Mouse (Mus musculus) forebrain, embryonic 14.5 days (tissue): Measurements from ENCODE around the gene Cd34. TPM values are rescaled to one million over a fixed set of nuclear protein-coding genes. Genes with fewer than 3 reads are reported as not detected.

Source experiments
- ATAC-seq: fragments of 200-750 bp; cut with Nextera tagmentation; 2 replicates; pipeline ENCODE4 v1.8.0; 2017; ENCODE audit warnings: mild to moderate bottlenecking, moderate library complexity
- DNase-seq: peaks from one replicate; pipeline ENCODE4 v3.0.0-alpha.2; 2015; ENCODE audit warnings: low spot score
- H3K27ac ChIP-seq: fragments of 300-500 bp; sonication (generic); 2 replicates; pipeline ENCODE4 v1.5.1; 2014; ENCODE audit warnings: low read depth, mild to moderate bottlenecking, control low read depth, low read length, moderate library complexity
- H3K27me3 ChIP-seq: fragments of 300-500 bp; sonication (generic); replicated peaks from 2 replicates; pipeline ENCODE4 v1.6.1; 2014; ENCODE audit warnings: low read length, control low read depth, mixed read lengths; ENCODE audit not compliant: control insufficient read depth, insufficient read depth
- H3K36me3 ChIP-seq: fragments of 300-500 bp; sonication (generic); 2 replicates; pipeline ENCODE4 v1.6.1; 2014; ENCODE audit warnings: low read length, control low read depth; ENCODE audit not compliant: control insufficient read depth, insufficient read depth
- H3K4me1 ChIP-seq: fragments of 300-500 bp; sonication (generic); 2 replicates; pipeline ENCODE4 v1.6.1; 2014; ENCODE audit warnings: antibody characterized with exemption, low read length, control low read depth; ENCODE audit not compliant: control insufficient read depth, insufficient read depth
- H3K4me2 ChIP-seq: fragments of 300-500 bp; sonication (generic); 2 replicates; pipeline ENCODE4 v1.6.1; 2014; ENCODE audit warnings: mild to moderate bottlenecking, control low read depth, low read length
- H3K4me3 ChIP-seq: fragments of 300-500 bp; sonication (generic); 2 replicates; pipeline ENCODE4 v1.5.1; 2014; ENCODE audit warnings: low read depth, low read length, control low read depth
- H3K9ac ChIP-seq: fragments of 300-500 bp; sonication (generic); 2 replicates; pipeline ENCODE4 v1.6.1; 2014; ENCODE audit warnings: mild to moderate bottlenecking, low read length, control low read depth, moderate library complexity
- H3K9me3 ChIP-seq: fragments of 300-500 bp; sonication (generic); replicated peaks from 2 replicates; pipeline ENCODE4 v1.6.1; 2016; ENCODE audit warnings: low read length, control low read depth, mixed read lengths; ENCODE audit not compliant: control insufficient read depth
- WGBS: fragments of 180-500 bp; shearing (Covaris S2); extraction: QIAGEN DNeasy Blood & Tissue Kit; methylation state at CpG from one replicate; pipeline ENCODE4 v1.1.7; 2014; 5-methylcytosine and 5-hydroxymethylcytosine counted together
- polyA plus RNA-seq: library from polyadenylated mRNA; unstranded; fragments of >200 nt; fragmentation: Nextera tagmentation; extraction: Ambion mirVana; gene quantifications from 2 replicates; pipeline ENCODE4 v1.2.1, GENCODE M21; 2014

Cd34 gene
- 33.4 and 36.9 TPM in 2 replicates for polyA plus RNA-seq

GRCm38 (mm10) chr1:194938715-194939114 lies at the start of gene Cd34:
Cd34 (plus strand) TSS chr1:194938819.
- no peaks in the 10 kb centered on the region for H3K4me1 ChIP-seq
- no peaks in the 10 kb centered on the region for H3K36me3 ChIP-seq
- ATAC-seq (peak; percentile 50; the same call in 1 of the 2 replicates), DNase-seq (peak; percentile 16)
- H3K9ac ChIP-seq: peak within 1 kb of the TSS; percentile 37; the same call in 1 of the 2 replicates
- peaks cover 12% of the 10 kb centered on the region for H3K27me3 ChIP-seq
- under 1% methylated on average over 26 of the region's 26 CpGs for WGBS
- H3K9me3 ChIP-seq: no peaks in the 10 kb centered on the region
- H3K27ac ChIP-seq: no peak within 1 kb of the TSS
- peak within 1 kb of the TSS; percentile 27 for H3K4me3 ChIP-seq
- H3K4me2 ChIP-seq: peak within 1 kb of the TSS; percentile 56

DNA sequence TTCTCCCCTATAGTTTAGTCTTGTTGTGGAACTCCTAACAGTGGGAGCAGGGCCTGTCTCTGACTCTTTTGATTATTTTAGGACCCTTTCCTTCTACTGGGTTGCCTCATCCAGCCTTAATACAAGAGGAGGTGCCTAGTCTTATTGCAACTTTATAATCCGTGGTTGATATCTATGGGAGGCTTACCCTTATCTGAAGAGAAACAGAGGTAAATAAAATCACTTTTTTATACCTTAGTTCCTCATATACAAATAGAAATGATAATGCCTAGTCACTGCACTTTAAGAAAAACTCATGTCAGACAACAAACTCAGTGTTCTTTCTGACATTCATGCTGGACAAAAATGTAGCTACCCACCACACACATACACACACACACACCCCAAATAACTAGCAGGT lies 44.1 kb upstream of the Cd34 start:
- ATAC-seq (no peak), DNase-seq (no peak)
- no peaks in the 10 kb centered on the region for H3K4me1 ChIP-seq
- H3K9me3 ChIP-seq: no peaks in the 10 kb centered on the region
- no peaks in the 10 kb centered on the region for H3K27me3 ChIP-seq
- 79% methylated on average over 1 of the region's 1 CpGs for WGBS
- no peak overlapping the region for H3K9ac ChIP-seq
- no peak overlapping the region for H3K4me3 ChIP-seq
- H3K36me3 ChIP-seq: no peaks in the 10 kb centered on the region
- H3K4me2 ChIP-seq: no peak overlapping the region
- H3K27ac ChIP-seq: no peak overlapping the region

DNA sequence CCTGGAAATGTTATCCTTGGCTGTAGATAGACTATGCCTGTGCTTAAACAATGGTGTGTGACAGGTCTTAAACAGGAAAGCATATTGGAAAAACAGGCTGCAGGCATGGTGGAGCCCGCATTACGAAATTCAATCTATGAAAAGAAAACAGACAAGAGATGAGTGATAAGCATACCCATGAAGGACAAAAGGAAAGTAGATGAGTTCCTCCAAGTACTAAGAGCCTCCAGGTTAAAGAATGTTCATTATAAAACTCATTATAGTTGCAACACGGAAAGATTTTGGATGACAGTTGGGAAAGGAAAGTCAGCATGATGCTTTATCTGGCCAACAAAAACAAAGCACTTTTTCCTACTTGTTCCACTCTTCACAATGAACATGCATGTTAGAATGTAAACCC lies 43.3 kb upstream of the Cd34 start:
- ATAC-seq (no peak), DNase-seq (no peak)
- Histone ChIP-seq H3K36me3 (no peaks in the 10 kb centered on the region), H3K27ac (no peak overlapping the region), H3K4me1 (no peaks in the 10 kb centered on the region), H3K27me3 (no peaks in the 10 kb centered on the region), H3K4me2 (no peak overlapping the region), H3K4me3 (no peak overlapping the region), H3K9me3 (no peaks in the 10 kb centered on the region), H3K9ac (no peak overlapping the region)
- 91% methylated on average over 3 of the region's 3 CpGs for WGBS

- Histone ChIP-seq H3K4me3 (no peak overlapping the region), H3K27me3 (no peaks in the 10 kb centered on the region), H3K4me1 (no peaks in the 10 kb centered on the region), H3K9me3 (no peaks in the 10 kb centered on the region), H3K27ac (no peak overlapping the region), H3K9ac (no peak overlapping the region), H3K36me3 (no peaks in the 10 kb centered on the region), H3K4me2 (no peak overlapping the region)
- no peak for DNase-seq
- ATAC-seq: no peak
Observed at GRCm38 (mm10) chr1:194901075-194901474, 37.5 kb upstream of the Cd34 start.

DNA sequence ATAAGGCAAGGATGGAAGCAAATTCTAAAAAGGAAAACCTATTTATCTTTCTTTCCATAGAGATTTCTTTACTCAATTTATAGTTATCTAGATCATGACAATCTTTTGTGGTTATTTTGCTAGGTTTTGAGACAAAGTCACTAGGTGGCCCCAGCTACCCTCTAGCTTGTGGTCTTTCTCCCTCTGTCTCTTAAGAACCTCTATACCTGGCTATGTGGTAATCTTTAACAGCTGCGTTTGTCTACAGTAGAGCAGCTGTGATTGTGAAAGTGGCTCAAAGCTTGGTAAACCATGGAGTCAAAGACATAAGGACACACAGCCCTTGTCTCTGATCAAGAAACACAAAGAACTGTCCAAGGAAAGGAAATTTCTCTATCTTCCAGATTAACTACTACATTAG lies 36.8 kb upstream of the Cd34 start:
- ATAC-seq: no peak
- no peaks in the 10 kb centered on the region for H3K27me3 ChIP-seq

DNA sequence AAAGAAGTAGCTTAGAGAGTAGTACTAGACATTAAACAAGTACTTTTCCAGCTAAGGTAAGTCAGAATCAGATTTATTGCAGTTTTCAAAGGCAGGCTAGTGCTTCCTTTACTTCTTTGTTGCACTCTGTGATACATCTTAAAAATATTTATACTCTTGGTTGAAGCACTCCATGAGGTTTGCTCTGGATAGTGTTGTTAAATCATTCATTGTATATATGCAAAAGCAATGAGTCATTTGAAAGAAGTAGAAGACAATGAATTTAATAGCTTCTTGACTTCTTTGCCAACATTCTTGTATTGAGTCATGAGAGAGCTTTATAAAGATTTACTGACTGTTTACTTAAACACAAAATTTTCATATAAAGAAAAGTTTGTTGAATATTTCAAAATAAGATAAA lies 29.7 kb upstream of the Cd34 start:
- Histone ChIP-seq H3K9me3 (no peaks in the 10 kb centered on the region), H3K27ac (no peak overlapping the region), H3K4me3 (no peak overlapping the region), H3K4me2 (no peak overlapping the region), H3K9ac (no peak overlapping the region), H3K27me3 (no peaks in the 10 kb centered on the region), H3K36me3 (no peaks in the 10 kb centered on the region), H3K4me1 (no peaks in the 10 kb centered on the region)
- no peak for DNase-seq
- no peak for ATAC-seq

More for the DNA sequence above, 36.8 kb upstream of the Cd34 start:
- DNase-seq: no peak
- Histone ChIP-seq H3K4me1 (no peaks in the 10 kb centered on the region), H3K36me3 (no peaks in the 10 kb centered on the region), H3K4me2 (no peak overlapping the region), H3K27ac (no peak overlapping the region), H3K9ac (no peak overlapping the region), H3K9me3 (no peaks in the 10 kb centered on the region), H3K4me3 (no peak overlapping the region)
- WGBS: 67% methylated on average over 1 of the region's 1 CpGs

GRCm38 (mm10) chr1:194925753-194926350 lies 12.8 kb upstream of the Cd34 start:
- no peaks in the 10 kb centered on the region for H3K27me3 ChIP-seq
- no peak overlapping the region for H3K4me3 ChIP-seq
- H3K9ac ChIP-seq: no peak overlapping the region
- DNase-seq (no peak), ATAC-seq (no peak)
- no peaks in the 10 kb centered on the region for H3K9me3 ChIP-seq
- H3K4me2 ChIP-seq: no peak overlapping the region
- H3K4me1 ChIP-seq: no peaks in the 10 kb centered on the region
- no peaks in the 10 kb centered on the region for H3K36me3 ChIP-seq
- no peak overlapping the region for H3K27ac ChIP-seq
- WGBS: 73% methylated on average over 1 of the region's 1 CpGs

DNA sequence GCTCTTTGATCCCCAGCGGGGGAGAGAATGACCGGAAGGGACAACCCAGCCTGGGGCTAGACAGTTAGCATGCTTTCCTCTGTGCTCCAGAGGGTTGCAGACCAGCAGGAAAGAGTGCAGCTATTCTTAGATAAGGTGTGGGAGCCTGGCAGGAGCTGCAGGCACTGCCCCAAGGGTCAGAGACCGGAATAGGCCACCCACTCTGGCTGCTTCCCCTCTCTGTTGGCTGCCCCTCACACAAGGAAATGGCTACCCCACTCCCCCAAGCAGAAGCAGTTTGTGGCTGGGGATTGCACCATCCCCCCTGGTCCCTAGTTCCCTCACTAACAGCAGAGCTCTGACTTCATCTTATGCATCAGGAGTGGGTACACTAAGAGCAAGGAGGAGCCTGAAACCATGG lies 10.7 kb upstream of the Cd34 start:
- Histone ChIP-seq H3K36me3 (no peaks in the 10 kb centered on the region), H3K9ac (no peak overlapping the region), H3K27ac (no peak overlapping the region), H3K27me3 (no peaks in the 10 kb centered on the region), H3K4me2 (no peak overlapping the region), H3K9me3 (no peaks in the 10 kb centered on the region), H3K4me3 (no peak overlapping the region), H3K4me1 (no peaks in the 10 kb centered on the region)
- ATAC-seq (no peak), DNase-seq (no peak)
- WGBS: 74% methylated on average over 3 of the region's 3 CpGs

GRCm38 (mm10) chr1:194929275-194929971 lies 9.2 kb upstream of the Cd34 start:
- no peaks in the 10 kb centered on the region for H3K36me3 ChIP-seq

More at GRCm38 (mm10) chr1:194929275-194929971, 9.2 kb upstream of the Cd34 start:
- Histone ChIP-seq H3K4me3 (no peak overlapping the region), H3K4me2 (no peak overlapping the region), H3K27me3 (no peaks in the 10 kb centered on the region), H3K9ac (no peak overlapping the region), H3K27ac (no peak overlapping the region), H3K9me3 (no peaks in the 10 kb centered on the region), H3K4me1 (no peaks in the 10 kb centered on the region)
- no peak for ATAC-seq
- 87% methylated on average over 2 of the region's 2 CpGs for WGBS
- no peak for DNase-seq
